Mouse (Mus musculus) gastrocnemius, adult 8-10 months (tissue): ENCODE data around the gene Bpgm. TPM values are rescaled to one million over a fixed set of nuclear protein-coding genes. Genes with fewer than 3 reads are reported as not detected.

Experiments
- DNase-seq, 2 experiments: peaks; one replicate each; pipeline ENCODE4 v3.0.0; 2022; ENCODE audit warnings: low spot score in 2 of 2
- total RNA-seq, 4 experiments: library from RNA; stranded (reverse); gene quantifications; 2 replicates each; pipeline ENCODE4 v1.2.4; 2022

The Bpgm gene
- total RNA-seq, result 100 to 1,000 TPM; 101 to 121 (median 108) TPM

DNA sequence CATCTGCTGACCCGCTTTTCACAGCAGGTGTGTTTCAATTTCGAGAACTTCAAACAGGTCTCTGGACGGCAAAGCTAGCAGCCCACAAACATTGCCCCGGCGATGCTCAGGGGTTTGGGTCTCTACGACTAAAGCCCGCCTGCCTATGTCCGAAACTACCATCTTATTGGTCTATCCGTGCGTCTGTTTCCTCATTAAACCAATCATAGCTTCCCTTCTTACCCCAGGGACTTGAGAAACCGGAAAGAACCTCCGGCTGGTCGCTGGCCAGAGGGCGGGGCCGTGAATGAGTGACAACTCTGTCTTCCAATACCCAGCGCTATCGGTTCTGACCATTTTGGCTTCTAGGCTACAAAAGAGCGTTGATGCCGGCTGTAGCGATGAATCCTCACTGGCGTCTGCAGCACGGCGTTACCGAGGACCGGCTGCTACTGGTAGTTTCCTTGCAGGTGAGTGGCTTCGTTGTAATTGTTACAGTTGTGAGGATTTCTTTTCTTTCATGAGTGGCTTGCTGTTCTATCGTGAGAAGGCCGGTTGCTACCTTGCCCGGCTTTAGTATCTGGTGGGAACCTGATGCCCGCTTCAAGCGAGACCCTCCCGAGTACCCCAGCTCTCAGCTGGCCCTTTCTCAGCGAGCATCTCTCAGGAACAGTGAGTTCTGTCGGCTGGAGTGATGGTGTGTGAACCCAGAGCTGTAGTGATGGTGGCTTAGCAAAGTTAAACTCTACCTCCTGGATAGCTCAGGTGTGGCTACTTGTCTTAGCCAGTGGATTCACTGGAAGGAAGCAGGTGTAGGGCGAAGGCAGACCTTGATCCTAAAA lies at the start of gene Bpgm:
Gene Bpgm, plus strand, starts transcription at position 234 of the 821 bp plus-strand sequence.
- peak; percentile 99 for DNase-seq

DNA sequence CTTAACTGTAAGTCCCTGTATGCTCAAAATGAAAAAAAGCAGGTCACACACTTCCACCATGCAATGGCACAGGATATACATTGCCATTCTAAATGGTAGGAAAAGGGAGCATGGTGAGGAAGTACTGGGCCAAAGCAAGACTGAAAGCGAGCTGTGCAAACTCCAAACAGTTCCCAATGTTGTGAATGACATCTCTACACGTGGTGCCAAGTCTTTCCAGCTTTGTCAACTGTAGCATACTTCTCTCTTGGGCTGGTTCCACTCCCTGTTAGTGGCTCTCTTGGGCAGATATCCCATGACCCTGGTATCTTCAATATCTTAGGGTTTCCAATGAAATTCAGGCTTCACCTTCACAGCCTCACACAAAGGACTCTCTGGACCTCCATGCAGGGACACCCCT lies 37.0 kb upstream of the Bpgm start:
- DNase-seq, result no peak

DNA sequence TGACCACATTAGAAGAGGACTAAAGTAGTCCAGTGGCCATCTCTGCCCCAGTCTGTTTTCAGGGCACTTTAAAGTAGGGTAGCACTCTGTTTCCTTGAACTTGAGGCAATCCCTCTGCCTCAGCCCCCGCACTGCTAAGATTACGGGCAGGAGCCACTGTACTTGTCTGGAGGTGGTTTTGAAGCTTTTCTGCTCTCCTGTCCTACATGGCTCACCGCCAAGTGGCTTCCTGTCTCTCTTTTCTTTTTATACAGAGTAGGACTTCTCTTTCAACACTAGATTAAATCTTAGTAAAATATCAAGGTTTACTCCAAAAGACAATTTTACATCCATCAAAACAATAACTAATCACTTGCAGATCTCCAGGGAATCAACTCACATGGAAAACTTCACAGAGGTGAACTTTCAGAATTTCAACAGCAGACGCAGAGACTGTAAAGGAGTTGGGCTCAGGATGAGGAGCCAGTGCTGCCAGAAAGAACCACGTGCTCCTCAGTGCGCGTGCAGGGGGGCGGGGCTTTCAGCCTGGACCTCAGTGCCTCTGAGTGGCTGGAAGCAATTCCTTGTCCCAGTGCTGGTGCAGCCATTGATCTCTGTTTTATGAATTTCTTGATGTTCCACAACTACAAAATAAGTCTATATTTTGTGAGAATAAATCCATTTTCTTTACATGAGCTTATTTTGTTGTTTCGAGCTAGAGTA lies 34.3 kb upstream of the Bpgm start:
- no peak for DNase-seq

DNA sequence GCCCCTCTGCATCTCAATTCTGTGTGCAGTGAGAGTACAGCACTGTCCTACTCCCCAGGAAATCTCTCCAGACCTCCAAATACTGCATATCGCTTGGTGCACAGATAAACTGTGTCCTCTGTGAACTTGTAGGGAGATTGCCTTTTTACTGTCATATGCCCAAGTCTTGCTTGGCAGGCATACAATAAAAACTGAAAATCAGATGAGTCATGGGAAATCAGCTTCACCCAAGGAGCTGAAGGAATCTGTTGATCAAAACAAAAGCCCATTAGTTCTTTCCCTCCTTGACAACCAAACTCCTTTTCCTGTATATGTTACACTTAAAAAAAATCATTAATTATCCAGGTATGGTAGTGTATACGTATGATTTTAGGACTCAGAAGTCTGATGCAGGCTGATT lies 32.2 kb upstream of the Bpgm start:
- DNase-seq, result no peak

DNA sequence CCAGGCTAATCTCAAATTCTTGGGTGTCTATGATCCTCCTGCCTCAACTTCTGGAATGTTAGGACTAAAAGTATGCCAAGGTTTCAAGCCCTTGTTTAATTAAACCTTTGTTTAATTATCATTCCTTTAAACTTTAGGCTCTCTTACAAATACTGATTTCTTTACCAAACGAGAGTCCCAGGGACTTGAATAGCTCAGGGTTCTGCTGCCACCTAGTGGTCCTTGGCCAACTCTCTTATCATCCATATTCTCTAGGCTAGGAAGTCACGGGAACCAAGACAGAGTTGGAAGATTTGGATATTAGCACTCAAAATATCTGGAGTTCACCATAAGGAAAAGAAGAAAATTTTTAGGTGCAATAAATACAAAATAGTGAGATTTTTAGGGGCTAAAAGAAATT lies 28.0 kb upstream of the Bpgm start:
- peak; percentile 42 to 43 for DNase-seq

DNA sequence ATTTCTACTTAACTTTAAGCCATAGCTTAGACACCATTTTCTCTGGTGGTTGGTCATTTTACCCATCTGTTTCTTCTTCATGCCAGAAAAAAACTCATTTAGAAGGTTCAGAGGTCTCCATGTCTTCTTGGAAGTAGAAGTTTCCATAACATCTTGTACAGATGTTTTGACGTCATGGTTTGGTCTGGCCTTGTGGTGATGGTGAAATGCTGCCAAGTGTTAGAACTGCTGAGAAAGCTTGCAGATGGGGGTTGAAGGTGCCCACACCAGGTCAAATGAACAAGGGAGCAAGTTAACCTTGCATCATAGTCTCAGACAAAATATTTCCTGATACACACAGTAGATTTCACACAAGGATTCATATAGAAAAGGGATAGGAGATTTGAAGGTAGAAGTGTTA lies 27.3 kb upstream of the Bpgm start:
- no peak for DNase-seq

DNA sequence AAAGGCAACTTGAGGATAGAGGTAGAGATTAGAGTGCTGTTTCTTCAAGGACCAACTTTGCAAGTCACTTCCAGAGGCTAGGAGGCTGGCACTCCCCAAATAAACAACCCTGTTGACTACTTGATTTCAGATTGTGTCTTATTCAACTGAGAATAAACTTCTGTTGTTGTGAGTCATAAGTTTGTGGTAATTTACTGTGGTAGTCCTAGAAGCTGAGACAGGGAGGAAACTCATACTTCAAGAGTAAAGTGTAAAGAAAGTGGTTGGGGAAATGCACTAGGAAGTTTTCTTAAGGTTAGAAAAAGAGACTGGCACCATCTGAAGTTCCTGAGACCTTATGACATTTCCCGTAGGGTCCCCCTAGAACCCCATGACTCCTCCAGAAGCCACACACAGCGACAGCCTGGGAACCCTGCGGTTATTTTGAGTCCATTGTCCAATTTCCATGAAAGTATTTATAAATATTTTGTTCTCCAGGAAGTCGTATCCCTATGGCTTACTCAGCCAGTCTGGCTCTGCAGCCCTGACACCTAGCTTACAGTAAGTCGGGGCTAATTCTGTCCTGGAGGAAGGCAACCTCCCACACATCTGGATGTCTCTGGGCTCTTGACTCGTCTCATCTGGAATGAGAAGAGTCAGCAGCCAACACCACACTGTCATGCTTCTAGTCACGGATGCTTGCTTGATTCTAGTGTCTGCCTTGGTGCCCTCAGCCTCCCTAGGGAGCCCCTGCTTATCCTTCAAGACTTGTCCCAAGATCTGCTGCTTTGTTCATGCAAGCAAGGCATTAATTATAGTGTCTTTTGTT lies 22.8 kb upstream of the Bpgm start:
- DNase-seq, result no peak

DNA sequence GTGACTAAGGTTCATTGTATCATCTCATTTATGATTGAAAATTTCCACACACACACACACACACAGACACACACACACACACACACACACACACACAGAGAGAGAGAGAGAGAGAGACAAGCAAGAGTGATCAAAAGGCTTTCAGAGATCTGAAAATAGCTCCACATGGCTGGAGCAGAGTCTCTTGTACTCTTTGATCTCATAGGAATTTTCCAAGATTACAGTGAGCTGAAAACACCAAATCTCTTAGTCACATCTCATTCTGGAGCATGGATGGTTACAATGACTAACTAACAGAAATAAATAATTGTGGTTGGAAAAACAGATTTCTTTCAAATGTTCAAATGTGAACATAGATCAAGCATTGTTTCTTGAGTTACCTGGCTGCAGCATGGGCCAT lies 16.6 kb upstream of the Bpgm start:
- DNase-seq, result no peak

DNA sequence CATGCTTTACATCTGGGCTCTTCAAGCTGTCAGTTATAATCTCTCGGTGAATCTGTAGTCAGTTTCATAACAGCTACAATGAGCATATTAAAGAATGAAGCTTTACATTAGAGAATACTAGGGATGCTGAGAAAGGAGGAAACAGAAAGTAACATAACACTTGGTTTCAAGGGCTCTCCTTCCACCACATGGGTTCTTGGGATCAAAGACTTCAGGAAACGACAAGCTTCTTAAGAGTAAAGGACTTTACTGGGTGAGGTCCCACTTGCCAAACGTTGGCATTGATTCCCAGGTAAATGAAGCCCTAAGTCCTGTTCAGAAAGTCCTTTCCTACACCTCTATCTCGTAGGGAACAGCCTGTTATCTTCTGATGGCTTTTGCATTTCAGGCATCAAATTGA lies 15.4 kb upstream of the Bpgm start:
- DNase-seq, result no peak

DNA sequence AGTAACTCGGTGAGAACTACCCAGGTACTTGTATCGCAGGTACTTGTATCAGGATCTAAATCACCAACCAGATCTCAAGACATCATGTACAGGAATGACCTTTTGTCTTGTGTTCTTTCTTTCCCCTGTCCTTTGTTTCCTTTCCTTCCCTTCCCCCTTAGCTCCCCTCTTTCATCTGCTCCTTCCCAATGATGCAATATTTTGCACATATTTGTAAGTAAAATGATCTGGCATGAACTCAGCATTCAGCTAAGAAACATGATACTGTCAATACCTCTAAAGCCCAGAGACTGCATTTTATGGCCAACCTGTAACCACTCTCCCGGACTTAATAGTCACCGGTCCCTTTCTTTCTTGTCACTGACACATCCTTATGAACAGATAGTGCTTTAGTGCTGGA lies 12.4 kb upstream of the Bpgm start:
- DNase-seq, result no peak

DNA sequence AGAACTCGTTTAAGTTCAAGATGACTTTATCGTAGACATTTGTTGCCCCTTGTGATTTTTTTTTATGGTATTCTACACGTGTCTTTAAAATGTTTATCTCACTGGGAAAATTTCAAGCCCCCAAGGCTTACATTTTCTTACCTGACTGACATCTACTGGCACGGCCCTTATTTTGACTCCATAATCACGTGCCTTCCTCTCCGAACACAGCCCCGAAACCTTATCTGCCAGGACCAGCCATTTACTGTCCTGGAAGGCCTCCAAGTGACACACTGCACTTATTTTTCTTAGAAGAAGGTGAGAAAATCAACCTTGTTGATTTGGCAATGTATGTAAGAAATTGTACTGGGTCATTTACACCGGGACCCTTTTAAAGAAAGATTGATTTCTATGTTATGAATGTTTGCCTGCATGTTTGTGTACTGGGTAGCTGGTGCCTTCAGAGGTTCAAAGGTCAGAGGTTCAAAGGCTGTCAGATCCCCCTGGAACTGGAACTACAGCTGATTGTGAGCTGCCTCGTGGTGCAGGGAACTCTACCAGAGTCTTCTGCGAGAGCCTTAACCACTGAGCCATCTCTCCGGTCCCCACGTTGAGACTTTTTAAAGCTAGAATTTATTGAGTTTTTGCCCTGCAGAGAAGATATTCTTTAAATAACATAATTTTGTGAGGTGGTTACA lies 4.4 kb upstream of the Bpgm start:
- DNase-seq, result no peak

DNA sequence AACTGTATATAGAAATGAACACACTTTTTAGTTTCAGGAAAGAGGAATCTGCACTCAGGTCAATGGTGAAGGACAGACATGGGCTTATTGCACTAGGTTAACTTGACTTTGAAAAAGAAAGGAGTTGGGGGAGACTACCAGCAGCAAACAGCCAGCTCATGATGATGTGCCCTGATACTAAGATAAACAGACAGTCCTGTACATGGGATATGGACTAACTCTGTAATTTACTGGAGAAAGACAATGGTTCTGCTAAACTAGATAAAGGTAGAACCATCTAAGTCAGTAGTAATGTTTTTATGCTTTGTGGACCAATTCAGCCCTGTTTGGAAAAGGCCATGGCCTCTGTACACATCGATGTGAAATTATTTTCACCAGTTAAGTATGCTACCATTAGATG lies 2.7 kb upstream of the Bpgm start:
- no peak for DNase-seq

DNA sequence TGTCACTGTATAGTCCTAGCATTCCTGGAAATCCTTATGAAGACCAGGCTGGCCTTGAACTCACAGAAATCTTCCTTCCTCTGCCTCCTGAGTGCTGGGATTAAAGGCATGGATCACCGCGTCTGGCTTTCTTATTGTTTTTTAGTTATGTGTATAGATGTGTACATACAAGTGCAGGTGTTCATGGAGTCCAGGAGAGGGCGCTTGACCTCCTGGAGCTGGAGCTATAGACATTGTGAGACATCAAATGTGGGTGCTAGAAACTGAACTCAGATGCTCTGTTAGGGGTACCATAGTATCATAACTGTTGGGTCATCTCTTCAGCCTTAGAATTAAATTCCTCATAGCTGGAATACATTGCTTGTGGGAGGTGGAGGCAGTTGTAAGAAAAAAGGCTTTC lies 2.0 kb upstream of the Bpgm start:
- no peak for DNase-seq

DNA sequence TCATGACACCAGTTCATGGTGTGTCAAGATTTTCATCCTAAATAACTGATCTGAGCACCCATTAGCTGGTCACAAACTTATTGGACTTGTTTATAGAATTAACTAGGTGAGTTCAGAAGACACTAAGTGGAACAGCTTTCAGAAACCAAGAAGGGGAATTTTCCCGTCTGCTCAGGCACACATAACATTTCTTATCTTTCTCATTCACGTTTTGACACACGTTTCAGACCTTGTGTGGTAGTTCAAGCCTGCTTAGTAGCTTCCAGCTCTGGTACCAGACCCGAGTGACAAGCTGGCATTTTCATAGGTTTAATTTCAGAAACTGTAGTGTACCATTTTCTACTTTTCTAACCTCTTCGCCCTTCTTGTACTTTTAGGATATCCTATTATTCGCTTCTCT lies 616 bp upstream of the Bpgm start:
- DNase-seq, result no peak

DNA sequence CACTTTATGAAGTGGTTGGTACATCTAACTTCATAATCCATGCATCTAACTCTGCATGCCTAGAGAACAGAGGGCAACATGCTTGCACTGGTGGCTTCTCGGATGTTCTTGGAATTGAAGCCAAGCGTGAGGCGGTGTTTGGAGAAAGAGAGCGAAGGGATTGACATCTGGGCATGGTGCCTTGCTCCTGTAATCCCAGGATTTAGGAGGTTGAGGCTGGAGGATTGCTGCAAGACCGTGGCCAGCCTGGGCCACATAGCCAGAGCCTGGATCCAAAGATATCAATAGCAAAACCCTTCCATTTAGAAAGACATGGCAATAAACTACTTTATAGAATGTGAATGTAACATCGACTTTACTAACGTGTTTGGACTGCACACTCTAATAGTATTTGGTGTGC lies 2.0 kb downstream of the Bpgm start:
- no peak for DNase-seq

DNA sequence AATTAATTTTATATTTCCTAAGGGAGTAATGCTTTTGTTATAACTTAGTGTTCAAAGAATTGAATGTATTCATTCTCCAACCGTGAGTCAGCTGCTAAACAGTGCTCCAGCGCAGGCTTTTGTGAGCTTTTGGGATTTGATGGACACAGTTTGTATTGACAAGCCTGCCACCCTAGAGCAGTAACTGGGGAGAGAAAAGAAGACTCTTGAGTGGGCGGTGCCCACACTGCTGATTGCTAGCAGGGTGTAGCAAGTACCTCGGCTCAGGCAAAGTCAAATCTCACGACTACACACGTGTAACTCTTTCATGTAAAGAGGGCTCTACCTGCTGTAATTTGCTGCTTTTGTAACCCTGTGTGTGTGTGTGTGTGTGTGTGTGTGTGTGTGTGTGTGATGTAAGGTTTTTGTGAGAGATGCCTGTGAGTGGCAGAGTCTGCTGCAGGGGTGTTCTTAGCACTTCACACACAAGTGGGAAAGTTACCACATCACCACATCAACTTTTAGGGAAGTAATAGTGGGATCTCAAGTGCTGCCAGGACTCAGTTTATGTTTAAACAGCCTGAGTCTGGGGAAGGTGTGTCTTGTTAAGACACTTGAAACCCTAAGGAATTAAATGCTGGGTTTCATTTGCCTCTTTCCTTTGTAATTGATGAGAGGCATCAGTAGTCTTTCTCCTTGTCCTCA lies 2.8 kb downstream of the Bpgm start:
- DNase-seq, result no peak

DNA sequence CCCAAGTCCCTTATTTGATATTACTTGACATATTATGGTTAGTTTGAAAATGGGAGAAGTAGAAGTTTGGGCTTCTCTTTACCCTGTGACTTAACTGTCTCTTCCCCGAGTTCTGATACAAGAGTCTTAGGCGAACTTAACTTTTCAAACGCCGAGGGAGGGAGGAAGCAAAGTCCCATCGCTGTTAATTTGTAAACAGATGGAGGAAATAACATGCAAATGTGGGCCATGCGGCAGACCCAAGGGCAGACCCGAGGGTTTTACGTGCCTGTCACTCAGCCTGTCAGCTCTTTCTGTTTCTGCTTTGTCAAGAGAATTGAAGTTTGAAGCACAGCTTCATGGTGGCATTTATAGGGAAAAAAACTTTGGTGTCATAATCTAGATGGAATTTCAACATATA lies 3.5 kb downstream of the Bpgm start:
- DNase-seq, result no peak

DNA sequence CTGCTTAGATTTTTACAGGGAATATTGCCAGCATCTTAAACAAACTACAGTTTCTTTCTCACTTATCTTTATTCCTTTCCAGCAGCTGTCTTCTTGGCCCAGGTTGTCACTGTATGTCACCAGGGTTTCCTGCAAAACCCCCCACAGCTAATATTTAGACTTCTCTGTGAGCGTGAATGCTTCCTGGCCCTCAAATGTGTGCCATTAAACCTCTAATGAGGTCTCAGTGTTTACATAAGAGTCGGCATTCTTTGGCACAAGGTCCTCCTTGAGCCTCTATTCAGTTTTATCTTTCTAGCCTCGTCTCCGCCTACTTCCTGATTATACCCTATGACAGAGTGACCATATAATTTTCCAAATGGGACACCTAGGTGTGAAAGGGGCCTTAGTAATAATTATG lies 4.7 kb downstream of the Bpgm start:
- DNase-seq, result no peak

DNA sequence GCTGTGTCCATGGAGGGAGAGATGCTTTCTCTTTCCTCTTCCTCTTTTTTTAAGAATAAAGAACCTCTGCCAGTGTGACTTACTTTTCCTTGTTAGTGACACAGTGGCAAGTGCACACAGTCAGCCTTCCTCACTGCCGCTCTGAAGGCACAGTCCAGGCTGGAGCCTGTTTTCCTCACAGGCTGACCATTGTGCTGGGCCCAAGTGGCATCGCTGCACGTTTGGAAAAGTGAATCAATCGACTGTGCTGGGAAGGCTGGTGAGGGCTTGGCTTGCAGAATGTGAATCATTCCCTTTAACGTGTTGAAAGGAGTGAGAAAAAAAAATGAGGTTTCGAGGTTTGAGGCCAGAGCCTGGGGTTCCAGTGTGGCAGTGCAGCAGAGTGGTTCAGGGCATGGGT lies 5.3 kb downstream of the Bpgm start:
- DNase-seq, result no peak

DNA sequence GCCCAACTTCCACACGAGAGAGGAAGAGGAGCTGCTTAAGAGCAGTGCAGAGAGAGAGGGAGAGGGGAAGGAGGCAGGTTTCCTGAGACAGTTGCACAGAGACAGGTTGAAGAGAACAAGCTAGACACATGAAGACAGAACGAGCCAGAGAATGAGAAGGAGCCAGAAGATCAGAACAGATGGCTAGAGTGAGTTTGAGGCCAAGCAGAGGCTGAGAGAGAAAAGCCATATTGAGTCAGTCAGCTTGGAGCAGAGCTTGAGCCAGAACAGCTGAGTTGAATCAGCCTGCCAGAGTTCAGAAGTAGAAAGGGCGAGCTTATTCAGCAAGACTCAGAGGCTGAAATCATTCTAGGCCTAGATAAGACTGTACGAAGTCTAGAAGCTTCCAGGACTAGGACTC lies 6.8 kb downstream of the Bpgm start:
- no peak for DNase-seq

DNA sequence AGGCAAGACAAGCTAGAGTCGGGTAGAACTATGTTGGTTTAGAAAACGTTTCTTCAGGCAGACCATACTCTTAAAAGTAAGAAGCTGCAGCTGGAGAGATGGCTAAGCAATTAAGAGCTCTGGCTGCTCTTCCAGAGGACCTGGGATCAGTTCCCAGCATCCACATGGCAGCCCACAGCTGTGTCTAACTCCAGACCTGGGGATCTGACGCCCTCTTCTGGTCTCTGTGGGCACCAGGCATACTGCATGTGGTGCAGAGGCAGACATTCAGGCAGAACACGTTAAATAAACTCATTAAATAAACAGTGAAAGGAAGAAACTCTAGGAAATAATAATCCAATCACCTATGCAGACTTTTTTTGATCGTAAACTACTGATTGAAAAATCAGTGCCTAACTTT lies 7.4 kb downstream of the Bpgm start:
- no peak for DNase-seq
